Mouse (Mus musculus) cerebellum, adult 9-11 months (tissue): ENCODE measurements around the gene Ptprh.

Experiments used
- DNase-seq: peaks from one replicate; pipeline ENCODE4 v3.0.0; 2022

Ptprh gene

DNA sequence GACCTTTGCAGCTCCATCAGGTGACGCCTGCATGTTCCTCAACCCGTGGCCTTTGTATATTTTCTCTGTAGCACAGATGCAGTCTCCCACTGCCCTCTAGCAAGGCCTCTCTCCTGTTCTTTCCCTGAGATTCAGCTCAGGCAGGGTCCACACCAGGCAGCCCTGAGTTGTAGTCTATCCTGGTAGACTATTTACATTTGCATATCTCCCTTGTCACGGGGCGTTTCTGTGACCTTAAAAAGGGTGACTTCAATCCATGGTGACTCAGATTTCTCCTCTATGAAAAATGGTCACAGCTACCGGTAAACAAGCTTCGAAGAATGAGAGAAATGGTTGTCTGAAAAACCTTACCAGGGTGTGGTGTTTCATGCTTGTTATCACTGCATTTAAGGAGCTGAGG, at the start of gene Ptprh:
Ptprh (minus strand) TSS at position 169 of the 400 bp plus-strand sequence.
- no peak for DNase-seq

DNA sequence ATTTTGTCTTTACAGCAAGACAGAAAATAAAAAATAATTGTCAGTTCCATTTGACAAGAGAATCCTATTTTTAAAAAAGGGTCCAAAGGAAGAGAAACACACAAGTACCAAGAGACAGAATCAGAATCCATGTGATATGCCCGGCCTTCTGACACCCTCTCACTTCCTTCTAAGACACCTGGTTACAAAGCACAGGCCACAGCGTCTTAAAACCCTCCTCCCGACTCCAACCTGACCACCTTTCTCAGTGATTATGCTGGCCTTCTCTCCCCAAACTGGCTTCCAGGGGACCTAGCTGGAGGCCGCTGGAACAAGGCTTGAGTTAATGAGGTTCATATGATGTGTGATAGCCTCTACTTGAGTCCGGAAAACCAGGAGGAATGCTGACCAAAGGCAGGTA, 49.5 kb upstream of the Ptprh start:
- DNase-seq: no peak

DNA sequence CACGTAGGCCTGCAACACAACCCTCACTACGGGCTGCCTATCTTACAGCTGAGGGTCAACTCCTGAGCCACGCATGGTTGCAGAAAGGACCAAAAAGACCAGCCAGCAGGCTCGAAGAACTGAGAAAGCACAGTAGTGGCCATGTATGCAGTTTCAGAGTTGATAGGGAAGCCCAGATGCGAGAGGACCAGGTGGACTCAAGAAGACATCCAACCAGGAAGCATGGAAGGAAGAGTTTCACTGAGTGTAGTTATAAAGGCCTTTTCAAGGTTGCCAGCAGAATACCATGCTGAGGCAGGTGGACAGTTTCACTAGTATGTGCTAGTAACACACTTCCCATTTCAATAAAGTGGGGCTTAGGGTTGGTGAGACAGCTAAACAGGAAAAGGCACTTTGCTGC, 48.9 kb upstream of the Ptprh start:
- DNase-seq: no peak

DNA sequence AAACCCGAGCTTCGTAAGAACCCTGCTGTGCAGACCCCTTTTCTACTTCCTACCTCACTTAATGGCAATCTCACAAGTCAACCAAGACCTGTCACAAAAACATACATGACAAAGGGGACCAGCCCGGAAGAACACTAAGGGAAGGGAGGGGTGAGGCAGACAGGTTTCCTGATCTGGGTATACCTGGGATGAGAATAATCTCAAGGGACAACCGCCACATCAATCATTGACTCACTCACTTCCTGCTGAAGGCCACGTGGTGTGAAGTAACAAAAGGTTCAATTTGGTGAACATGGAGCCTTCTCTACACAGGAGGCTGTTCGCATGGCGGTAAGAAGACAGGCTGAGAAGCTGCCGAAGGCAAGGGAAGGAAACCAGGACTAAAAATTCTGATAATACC, 47.7 kb upstream of the Ptprh start:
- DNase-seq: no peak

DNA sequence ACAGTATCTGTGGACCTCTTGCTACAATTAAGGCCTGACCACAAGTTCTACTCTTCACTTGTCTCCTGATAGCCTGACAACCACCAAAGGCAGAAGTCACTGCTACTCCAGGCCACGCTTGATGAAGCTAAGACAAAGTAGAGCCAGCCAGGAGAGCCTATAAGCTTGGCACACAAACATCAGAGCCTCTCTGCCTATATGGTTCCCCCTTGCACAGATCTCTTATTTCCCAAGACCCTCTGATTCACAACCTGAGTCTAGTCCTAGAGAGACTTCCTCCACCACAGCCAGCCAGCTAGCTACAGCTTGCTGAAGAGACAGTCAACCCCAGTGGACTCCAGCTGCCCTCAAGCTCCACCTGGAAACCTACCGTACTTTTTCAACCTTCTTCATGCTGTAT, 44.2 kb upstream of the Ptprh start:
- no peak for DNase-seq

DNA sequence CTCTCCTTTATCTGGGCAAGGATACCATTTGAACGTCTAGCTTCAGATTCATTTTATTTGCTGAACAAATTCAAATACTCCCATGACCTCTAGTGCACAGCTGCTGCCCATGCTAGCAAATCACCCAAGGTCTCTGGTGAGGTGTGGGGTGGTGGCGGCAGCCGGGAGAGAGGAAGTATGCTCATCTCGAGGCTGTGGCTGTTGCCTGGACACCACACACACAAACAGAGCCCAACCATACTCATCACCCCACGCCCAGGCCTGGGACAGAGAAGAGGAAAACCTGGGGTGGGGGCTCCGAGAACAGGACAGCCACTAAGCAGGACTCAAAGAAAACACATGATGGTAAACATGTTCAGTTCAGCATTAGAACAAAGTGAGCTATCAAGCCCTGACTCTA, 43.5 kb upstream of the Ptprh start:
- DNase-seq: no peak

DNA sequence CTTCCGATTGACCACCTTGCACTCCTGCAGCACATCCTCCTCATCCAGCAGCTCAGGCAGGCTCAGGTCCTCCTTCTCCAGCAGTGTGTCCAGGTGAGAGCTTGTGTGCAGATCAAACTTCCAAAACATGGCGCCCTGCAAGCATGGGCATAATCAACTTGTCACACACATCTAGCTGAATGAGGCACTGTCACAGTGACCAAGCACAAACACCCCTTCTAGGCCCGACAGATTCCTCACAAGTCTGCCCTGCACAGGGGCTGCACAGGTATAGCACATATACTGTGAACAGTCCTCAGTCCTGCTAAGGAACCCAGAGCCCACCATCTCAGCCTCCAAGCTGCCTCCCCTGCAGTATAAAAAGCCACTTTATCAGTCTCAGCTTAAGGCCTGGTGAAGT, 43.0 kb upstream of the Ptprh start:
- DNase-seq: no peak

DNA sequence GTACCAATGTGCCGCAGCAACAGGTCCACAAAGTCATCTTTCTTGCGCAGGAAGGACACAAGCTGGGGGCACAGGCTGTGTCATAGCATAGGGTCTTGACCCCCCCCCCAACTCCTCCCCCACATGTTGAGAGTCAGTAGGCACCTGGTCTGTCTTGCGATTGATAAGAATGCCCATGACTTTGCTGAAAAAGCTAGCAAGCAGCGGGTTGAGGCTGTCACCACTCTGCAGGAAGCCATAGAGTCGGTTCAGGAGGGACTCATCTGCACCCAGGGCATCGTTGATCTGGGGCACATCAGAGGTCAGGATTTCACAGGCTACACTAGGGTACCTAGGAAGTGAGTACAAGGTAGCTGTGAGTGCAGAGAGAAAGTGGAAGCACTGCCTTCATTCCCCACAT, 39.4 kb upstream of the Ptprh start:
- DNase-seq: no peak

DNA sequence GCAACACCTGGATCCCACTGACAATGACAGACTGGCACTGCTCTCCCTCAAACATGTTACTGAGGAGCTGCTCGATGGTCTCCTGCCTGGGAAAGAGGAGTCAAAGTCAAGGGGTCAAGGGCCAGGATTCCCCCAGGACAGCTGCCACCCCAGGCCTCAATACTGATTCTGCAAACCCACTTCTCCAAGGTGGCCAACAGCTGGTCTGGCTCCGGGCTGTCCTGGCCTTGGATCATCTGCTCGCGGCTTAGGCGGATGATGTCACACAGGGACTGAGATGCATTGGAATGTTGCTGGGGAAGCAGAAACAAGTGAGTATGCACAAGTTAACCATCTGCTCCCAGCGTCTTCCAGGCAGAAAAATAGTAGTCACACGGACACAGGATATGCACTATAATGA, 38.1 kb upstream of the Ptprh start:
- DNase-seq: no peak

DNA sequence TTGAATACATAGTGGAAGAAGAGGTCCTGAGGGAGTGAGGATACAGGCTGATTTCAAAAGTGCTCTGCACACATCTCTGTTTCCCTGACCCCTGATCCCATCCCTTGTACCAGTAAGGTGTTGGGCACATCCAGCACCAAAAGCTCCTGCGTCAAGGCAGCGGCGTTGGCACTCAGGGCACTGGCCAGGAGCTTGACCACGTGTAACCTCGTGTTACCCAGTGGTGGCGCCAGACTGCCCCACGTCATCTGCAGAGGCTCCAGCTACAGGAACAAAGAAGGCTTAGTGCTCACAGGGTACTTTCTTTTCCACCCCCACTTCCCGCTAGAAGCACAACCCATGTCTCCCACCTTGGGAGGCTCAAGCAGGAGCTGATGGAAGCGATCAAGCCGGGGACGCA, 37.3 kb upstream of the Ptprh start:
- no peak for DNase-seq

DNA sequence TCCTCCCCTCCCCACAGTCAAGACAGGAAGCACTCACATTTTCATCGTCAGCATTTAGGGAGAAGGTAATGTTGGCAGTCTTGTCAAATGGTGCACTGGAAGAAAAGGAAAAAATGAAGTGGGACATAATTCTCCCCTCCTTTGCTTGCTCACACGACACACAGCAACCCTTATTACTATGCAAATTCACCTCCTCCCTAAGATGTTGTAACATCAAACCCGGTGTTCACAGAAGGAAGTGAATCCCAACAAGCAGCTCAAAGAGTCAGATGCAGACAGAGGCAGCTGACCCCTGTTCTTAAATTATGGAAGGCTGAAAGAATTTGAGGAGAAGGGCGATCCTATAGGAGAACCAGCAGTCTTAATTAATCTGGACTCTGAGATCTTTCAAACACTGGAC, 32.3 kb upstream of the Ptprh start:
- no peak for DNase-seq

DNA sequence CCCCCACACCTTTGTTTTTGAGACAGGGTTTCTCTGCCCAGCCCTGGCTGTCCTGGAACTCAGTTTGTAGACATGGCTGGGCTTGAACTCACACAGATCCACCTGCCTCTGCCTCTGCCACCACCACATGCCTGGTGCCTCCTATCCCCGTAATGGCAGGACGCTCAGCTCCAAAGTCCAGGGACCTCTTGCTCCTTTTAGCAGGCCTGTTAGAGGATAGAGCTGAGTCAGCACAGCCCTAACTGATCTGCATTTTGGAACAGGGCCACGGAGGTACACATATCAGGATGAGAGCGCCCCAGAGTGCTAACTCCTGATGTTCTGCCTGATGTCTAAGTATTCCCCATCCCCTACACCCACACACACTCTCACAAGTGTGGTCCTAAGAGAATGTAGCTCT, 27.2 kb upstream of the Ptprh start, which contains the start of gene Tmem86b:
Tmem86b (minus strand) TSS at position 392 of the 400 bp plus-strand sequence.
- DNase-seq: no peak

DNA sequence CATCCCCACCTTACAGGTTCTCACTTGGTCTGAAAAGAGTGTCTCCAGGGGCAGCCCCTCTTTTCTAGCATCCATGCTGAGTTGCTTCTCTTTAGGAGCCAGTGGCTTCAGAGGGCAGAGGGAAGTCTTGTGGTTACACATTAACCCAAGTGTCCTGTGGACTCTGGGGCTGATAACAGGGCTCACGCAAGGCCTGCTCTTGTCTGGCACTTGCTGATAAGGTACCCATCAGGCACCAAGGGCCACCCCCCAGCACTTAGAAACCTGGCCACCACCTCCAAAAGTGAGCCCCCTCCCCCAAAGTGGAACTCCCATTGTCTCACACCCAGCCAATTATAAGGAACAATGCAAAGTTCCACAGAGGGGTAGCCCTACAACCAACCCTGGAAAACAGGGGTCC, 26.4 kb upstream of the Ptprh start:
- DNase-seq: no peak

DNA sequence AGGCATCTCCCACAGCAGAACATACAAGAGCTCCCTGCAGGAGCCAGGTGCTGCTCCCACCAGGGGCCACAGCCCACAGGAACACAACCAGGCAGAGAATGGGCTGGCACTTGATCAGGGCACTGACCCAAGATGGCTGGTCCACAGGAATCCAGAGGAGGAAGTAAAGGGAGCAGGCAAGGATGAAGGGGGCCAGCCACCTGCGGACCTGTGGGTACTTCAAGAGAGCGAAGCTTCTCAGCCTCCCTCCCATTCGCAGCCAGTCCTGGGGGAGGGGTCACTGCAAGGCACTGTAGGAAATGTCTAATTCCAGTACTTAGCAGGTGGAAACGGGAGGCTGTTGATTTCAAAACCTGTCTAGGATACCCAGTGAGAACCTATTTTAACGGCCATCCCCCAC, 25.7 kb upstream of the Ptprh start:
- peak; percentile 59 for DNase-seq

DNA sequence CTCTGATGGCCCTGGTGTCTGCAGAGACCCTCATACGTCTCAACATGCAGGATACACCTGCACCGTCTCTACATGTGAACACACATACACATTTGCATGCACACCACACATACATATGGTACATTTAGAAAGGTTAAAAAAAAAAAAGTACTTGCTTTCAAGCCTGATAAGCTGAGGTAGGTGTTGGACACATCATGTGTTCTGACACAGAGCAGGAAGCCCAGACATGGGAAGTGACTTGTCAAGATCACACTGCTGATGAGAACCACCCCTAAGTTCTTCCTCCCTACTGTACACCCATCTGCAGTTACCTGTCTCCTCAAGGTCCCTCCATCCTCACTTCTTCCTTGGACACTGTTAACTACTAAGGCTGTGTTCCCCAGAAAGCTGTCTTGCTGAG, 22.1 kb upstream of the Ptprh start:
- DNase-seq: no peak

DNA sequence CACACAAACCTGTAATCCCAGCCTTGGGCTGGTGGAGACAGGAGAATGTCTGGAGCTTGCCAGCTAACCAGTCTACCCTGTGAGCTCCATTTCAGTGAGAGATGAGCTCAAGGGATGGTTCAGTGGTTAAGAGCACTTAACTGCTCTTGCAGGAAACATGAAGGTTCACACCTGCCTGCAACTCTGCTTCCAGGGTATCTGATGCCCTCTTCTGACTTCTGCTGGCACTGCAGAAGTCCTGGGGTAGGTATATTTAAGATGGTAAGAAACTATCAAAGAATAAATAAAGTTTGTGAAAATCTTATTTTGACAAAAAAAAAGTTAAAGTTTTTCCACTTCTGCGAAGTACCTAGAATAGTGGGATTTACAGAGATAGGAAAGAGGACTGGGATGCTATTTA, 20.5 kb upstream of the Ptprh start:
- DNase-seq: no peak

DNA sequence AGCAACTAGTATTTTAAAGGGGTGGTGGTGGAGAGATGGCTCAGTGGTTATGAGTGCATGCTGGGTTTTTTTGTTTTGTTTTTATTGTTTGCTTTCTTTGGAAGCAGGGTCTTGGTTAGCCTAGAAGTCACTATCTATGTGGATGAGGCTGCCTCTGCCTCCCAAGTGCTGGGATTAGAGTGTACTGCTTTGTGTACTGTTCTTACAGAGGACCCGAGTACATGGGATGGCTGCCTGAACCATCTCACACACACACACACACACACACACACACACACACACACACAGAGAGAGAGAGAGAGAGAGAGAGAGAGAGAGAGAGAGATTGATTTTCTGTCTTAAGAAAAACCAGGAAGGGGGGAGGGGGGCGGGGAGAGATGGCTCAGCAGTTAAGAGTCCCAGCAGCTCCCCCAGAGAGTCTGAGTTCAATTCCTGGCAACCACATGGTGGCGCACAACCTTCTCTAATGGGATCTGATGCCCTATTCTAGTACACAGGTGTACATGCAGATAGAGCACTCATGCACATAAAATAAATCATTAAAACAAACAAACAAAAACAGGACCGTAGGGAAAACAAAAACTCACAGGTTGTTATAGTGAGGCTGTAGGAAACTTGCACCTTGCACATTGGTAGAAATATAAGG, 19.8 kb upstream of the Ptprh start:
- peak; percentile 49 for DNase-seq

DNA sequence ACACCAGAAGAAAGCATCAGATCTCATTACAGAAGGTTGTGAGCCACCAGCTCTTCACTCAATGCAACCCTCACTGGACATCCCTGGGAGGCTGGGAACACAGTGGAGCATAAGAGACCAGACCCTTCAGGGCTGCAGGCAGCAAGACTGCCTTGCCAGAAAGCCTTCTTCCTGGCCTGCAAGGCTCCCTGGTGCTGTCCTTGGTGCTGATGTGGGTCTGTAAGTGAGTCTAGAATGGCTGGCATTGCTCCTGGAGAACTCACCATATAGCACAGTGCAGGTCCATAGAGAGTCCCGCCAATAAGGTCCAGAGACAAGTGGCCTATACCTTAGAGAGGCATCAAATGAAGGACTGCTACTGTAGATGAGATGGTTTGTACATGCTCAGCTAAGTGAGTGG, 16.1 kb upstream of the Ptprh start:
- DNase-seq: no peak

DNA sequence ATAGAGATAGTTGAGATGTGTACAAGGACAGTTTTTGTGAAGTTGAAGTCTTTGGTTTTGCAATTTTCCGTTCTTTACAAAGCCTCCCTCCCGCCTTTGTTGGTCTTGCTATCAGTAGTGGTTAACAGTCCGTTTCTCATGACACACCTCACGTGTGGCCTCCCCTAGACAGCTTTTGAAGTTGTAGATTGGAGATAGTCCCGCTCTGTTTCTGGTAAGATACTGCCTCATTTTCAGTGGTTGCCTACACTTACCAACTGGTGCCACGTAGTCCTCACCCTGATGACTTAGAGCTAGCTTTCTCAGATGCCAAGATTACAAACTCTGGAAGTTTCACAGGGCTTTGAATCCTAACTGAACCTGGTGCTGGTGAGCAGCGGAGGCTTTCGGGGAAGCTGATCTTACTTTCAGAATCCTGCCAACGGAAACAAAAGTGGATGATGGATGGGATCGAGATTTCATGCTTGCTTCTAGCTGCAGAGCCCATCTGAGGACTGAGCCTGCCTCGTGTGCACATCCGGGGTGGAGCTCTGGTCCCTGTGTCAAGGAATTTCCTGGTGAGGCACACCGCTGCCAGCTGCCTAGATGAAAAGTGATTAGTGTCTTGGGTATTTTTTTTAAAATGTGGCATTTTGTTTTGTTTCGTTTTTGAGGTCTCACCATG, 10.0 kb upstream of the Ptprh start:
- DNase-seq: peak; percentile 20

DNA sequence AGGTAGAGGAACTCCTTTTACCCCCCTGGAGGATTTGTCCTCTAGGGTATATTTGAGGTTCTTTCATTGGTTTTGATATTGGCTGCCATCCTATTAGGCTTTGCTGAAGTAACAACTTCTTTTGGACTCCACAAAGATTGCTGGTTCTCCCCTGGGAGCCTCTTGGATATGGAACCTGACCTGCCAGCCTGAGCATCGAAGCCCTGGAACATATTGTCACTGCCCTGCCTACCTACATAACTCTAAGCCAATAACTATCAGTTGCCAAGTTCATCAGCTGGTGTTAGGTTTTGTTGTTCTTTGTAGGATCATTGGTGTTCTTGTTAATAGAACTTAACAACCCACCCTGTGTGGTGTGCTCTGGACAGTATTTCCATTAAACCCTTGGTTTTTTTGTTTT, 9.1 kb upstream of the Ptprh start:
- peak; percentile 69 for DNase-seq

DNA sequence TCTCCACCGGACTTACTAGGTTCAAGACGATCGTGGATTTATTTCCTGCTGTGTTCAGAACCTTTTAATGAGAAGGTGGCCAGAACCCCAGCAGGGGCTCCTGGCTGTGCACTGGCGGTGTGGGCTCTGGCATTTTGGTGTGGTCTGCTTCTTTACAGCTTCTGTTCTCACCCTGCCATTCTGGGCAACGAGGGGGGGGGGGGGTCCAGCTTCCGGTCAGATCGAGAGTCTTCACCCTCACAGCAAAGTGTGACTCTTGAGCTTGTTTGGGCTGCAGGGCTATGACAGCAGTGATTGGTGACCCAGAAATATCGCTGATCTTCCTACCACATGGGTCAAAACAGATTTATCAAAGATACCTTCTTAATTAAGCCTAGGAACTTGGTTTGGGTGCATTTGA, 8.5 kb upstream of the Ptprh start:
- no peak for DNase-seq

DNA sequence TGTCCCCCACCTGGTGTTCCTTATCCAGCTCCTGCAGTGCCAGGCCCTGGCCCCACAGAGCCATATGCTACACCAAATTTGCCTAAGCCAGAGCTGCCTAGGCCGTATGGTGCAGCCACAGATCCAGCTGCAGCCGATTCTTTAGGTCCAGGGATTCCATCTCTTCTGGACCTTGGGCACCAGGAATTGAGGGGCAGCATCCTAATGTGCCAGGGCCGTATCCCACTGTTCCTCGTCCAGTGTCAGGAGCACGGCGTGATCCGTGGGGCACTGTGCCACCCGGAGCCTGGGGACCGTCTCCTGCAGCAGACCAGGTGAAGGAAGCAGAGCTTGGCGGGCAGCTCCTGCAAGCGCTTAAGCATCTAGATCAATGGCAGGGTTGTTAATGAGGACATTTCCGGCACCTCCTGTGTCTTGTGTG, 8.1 kb upstream of the Ptprh start:
- DNase-seq: peak; percentile 91

DNA sequence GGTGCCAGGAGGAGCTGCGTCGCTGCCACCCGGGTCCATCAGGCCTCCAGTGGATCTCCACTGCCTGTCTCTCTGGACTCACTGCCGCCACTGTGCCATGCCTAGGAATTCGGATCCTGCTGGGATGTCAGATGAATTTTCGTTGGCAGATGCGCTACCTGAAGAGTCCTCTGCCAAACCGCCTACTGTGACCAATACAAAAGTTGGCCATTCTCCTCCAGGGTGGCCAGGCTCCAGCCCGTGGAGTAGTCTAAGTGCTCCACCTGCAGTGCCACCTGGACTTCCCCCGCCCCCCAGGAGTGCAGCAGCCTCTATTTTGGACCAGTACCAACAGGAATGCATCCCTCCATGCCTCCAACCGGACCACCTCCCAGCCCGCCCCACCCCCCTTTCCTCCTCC, 7.7 kb upstream of the Ptprh start:
- peak; percentile 93 for DNase-seq

DNA sequence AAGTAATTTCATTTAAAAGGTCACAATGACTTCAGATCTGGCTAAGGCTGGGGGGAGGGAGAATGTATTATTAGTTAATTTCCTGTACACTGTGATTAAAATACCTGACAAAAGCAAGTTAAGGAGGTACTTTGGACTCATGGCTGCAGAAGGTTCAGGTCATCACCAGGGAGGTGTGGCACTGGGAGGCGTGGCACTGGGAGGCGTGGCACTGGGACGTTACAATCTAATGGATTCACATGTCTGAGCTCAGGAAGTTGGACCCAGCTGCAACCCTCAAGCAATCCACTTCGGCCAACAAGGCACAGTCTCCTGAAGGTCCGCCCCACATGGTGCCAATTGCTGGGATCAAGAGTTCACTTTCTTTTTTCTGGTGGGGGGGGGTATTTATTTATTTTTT, 4.2 kb upstream of the Ptprh start:
- DNase-seq: peak; percentile 36

DNA sequence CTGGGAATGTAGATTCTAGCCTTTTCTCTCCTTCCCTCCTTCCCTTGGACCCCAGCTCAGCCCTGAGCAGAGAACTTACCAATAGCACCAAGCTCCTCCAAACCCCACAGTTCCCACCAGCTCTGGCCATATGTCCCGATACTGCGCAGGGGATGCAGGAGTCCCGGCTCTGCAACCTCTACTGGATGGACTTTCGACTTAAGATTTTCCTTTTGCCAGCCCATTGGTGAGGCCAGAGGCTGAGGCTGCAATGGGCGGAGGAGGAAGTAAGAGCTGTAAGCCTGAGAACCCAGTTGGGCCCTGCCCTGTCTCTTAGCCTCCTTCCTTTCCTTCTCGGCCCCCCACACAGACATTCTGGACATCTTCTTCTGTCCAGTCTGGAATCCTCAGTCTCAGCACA, 872 bp downstream of the Ptprh start:
- no peak for DNase-seq
